Comparison of ENCODE assay signal across 32 mouse cellular contexts in genomic region chr3:59423621-59424020, GRCm38 (mm10).
"Had no signal": no experiment of that assay in that cellular context is flagged by ENCODE, and none has a peak within 500 bp of the region (broad histone marks: within the 10 kb centered on the region; RNA-seq: fewer than 3 reads in every experiment).

No protein-coding gene starts in this region.

- H3K36me3 ChIP-seq: limb, embryonic 10.5 days; limb, embryonic 12.5 days; limb, embryonic 13.5 days; limb, embryonic 15.5 days; liver, embryonic 12.5 days; liver, embryonic 13.5 days; liver, embryonic 15.5 days; lung, embryonic 15.5 days; midbrain, embryonic 10.5 days; midbrain, embryonic 12.5 days; midbrain, embryonic 13.5 days; midbrain, embryonic 15.5 days; neural tube, embryonic 12.5 days had no signal

- H3K9ac ChIP-seq: limb, embryonic 12.5 days; limb, embryonic 13.5 days; limb, embryonic 15.5 days; liver, embryonic 12.5 days; liver, embryonic 13.5 days; liver, embryonic 14.5 days; liver, embryonic 15.5 days; liver, postnatal 0 days; lung, embryonic 14.5 days; lung, embryonic 15.5 days; midbrain, embryonic 12.5 days; midbrain, embryonic 13.5 days; midbrain, embryonic 15.5 days; neural tube, embryonic 12.5 days had no signal

- H3K4me2 ChIP-seq: limb, embryonic 12.5 days; limb, embryonic 13.5 days; limb, embryonic 15.5 days; liver, embryonic 11.5 days; liver, embryonic 12.5 days; liver, embryonic 13.5 days; liver, embryonic 15.5 days; lung, embryonic 14.5 days; lung, embryonic 15.5 days; midbrain, embryonic 11.5 days; midbrain, embryonic 12.5 days; midbrain, embryonic 13.5 days; midbrain, embryonic 15.5 days; neural tube, embryonic 12.5 days had no signal

- H3K9me3 ChIP-seq: limb, embryonic 10.5 days; limb, embryonic 13.5 days; limb, embryonic 15.5 days; liver, embryonic 12.5 days; liver, embryonic 13.5 days; liver, embryonic 15.5 days; lung, embryonic 15.5 days; megakaryocyte, embryonic 14.5 days; midbrain, embryonic 12.5 days; midbrain, embryonic 15.5 days; neural tube, embryonic 12.5 days had no signal

- H3K4me3 ChIP-seq: limb, embryonic 10.5 days; limb, embryonic 12.5 days; limb, embryonic 13.5 days; limb, embryonic 15.5 days; liver, embryonic 12.5 days; liver, embryonic 13.5 days; liver, embryonic 15.5 days; lung, embryonic 15.5 days; megakaryocyte, embryonic 14.5 days; midbrain, embryonic 10.5 days; midbrain, embryonic 12.5 days; midbrain, embryonic 13.5 days; midbrain, embryonic 15.5 days; myocyte; neural tube, embryonic 12.5 days had no signal

- ATAC-seq: liver, embryonic 12.5 days; liver, postnatal 0 days; lung, postnatal 0 days; midbrain, embryonic 13.5 days; midbrain, embryonic 15.5 days; midbrain, embryonic 16.5 days had no signal

- H3K27me3 ChIP-seq: limb, embryonic 12.5 days; limb, embryonic 13.5 days; limb, embryonic 15.5 days; liver, embryonic 12.5 days; liver, embryonic 13.5 days; liver, embryonic 15.5 days; lung, embryonic 15.5 days; megakaryocyte, embryonic 14.5 days; midbrain, embryonic 12.5 days; midbrain, embryonic 13.5 days; midbrain, embryonic 15.5 days; neural tube, embryonic 12.5 days had no signal

- H3K4me1 ChIP-seq: limb, embryonic 10.5 days; limb, embryonic 12.5 days; limb, embryonic 13.5 days; limb, embryonic 15.5 days; liver, embryonic 12.5 days; liver, embryonic 13.5 days; liver, embryonic 15.5 days; lung, embryonic 15.5 days; megakaryocyte, embryonic 14.5 days; midbrain, embryonic 10.5 days; midbrain, embryonic 12.5 days; midbrain, embryonic 13.5 days; midbrain, embryonic 15.5 days; neural tube, embryonic 12.5 days had no signal

- DNase-seq: left cerebral cortex, postnatal 4 days; liver; liver, embryonic 13.5 days; liver, postnatal 0 days; lung, adult 18-20 months; lung, adult 2 months; lung, embryonic 14.5 days; lung, postnatal 10 days; lung, postnatal 14 days; lung, postnatal 36 days; lung, postnatal 4 days; midbrain, embryonic 14.5 days had no signal

- H3K27ac ChIP-seq: limb, embryonic 10.5 days; limb, embryonic 12.5 days; limb, embryonic 13.5 days; limb, embryonic 15.5 days; liver, embryonic 12.5 days; liver, embryonic 13.5 days; liver, embryonic 14.5 days; liver, embryonic 15.5 days; lung, embryonic 15.5 days; macrophage; midbrain, embryonic 10.5 days; midbrain, embryonic 12.5 days; midbrain, embryonic 13.5 days; midbrain, embryonic 15.5 days; neural tube, embryonic 12.5 days had no signal
